Mouse (Mus musculus) forebrain, embryonic 14.5 days (tissue): Measurements from ENCODE around the gene Zfp62. TPM values are rescaled to one million over a fixed set of nuclear protein-coding genes. Genes with fewer than 3 reads are reported as not detected.

Experiments
- ATAC-seq: fragments of 200-750 bp; cut with Nextera tagmentation; 2 replicates; pipeline ENCODE4 v1.8.0; 2017; ENCODE audit warnings: mild to moderate bottlenecking, moderate library complexity
- DNase-seq: peaks from one replicate; pipeline ENCODE4 v3.0.0-alpha.2; 2015; ENCODE audit warnings: low spot score
- H3K27ac ChIP-seq: fragments of 300-500 bp; sonication (generic); 2 replicates; pipeline ENCODE4 v1.5.1; 2014; ENCODE audit warnings: low read depth, mild to moderate bottlenecking, control low read depth, low read length, moderate library complexity
- H3K27me3 ChIP-seq: fragments of 300-500 bp; sonication (generic); replicated peaks from 2 replicates; pipeline ENCODE4 v1.6.1; 2014; ENCODE audit warnings: low read length, control low read depth, mixed read lengths; ENCODE audit not compliant: control insufficient read depth, insufficient read depth
- H3K36me3 ChIP-seq: fragments of 300-500 bp; sonication (generic); 2 replicates; pipeline ENCODE4 v1.6.1; 2014; ENCODE audit warnings: low read length, control low read depth; ENCODE audit not compliant: control insufficient read depth, insufficient read depth
- H3K4me1 ChIP-seq: fragments of 300-500 bp; sonication (generic); 2 replicates; pipeline ENCODE4 v1.6.1; 2014; ENCODE audit warnings: antibody characterized with exemption, low read length, control low read depth; ENCODE audit not compliant: control insufficient read depth, insufficient read depth
- H3K4me2 ChIP-seq: fragments of 300-500 bp; sonication (generic); 2 replicates; pipeline ENCODE4 v1.6.1; 2014; ENCODE audit warnings: mild to moderate bottlenecking, control low read depth, low read length
- H3K4me3 ChIP-seq: fragments of 300-500 bp; sonication (generic); 2 replicates; pipeline ENCODE4 v1.5.1; 2014; ENCODE audit warnings: low read depth, low read length, control low read depth
- H3K9ac ChIP-seq: fragments of 300-500 bp; sonication (generic); 2 replicates; pipeline ENCODE4 v1.6.1; 2014; ENCODE audit warnings: mild to moderate bottlenecking, low read length, control low read depth, moderate library complexity
- H3K9me3 ChIP-seq: fragments of 300-500 bp; sonication (generic); replicated peaks from 2 replicates; pipeline ENCODE4 v1.6.1; 2016; ENCODE audit warnings: low read length, control low read depth, mixed read lengths; ENCODE audit not compliant: control insufficient read depth
- WGBS: fragments of 180-500 bp; shearing (Covaris S2); extraction: QIAGEN DNeasy Blood & Tissue Kit; methylation state at CpG from one replicate; pipeline ENCODE4 v1.1.7; 2014; 5-methylcytosine and 5-hydroxymethylcytosine counted together
- polyA plus RNA-seq: library from polyadenylated mRNA; unstranded; fragments of >200 nt; fragmentation: Nextera tagmentation; extraction: Ambion mirVana; gene quantifications from 2 replicates; pipeline ENCODE4 v1.2.1, GENCODE M21; 2014

Zfp62 gene
- polyA plus RNA-seq, 1 experiment from 2014 or later: 56.6 TPM

GRCm38 (mm10) chr11:49261313-49261855, 58.3 kb downstream of the Zfp62 start:
- ATAC-seq: no peak
- H3K9ac ChIP-seq: no peak overlapping the region
- H3K9me3 ChIP-seq: no peaks in the 10 kb centered on the region
- H3K4me1 ChIP-seq: no peaks in the 10 kb centered on the region
- H3K27ac ChIP-seq: no peak overlapping the region
- no peak for DNase-seq
- 94% methylated on average over 14 of the region's 14 CpGs for WGBS
- H3K4me2 ChIP-seq: no peak overlapping the region
- H3K27me3 ChIP-seq: no peaks in the 10 kb centered on the region
- H3K36me3 ChIP-seq: peaks cover 26% of the 10 kb centered on the region
- no peak overlapping the region for H3K4me3 ChIP-seq

- no peak overlapping the region for H3K9ac ChIP-seq
- H3K4me1 ChIP-seq: no peaks in the 10 kb centered on the region
- ATAC-seq (no peak), DNase-seq (no peak)
- 95% methylated on average over 5 of the region's 5 CpGs for WGBS
- H3K27me3 ChIP-seq: no peaks in the 10 kb centered on the region
- H3K4me2 ChIP-seq: no peak overlapping the region
- H3K4me3 ChIP-seq: no peak overlapping the region
- H3K36me3 ChIP-seq: peaks cover 26% of the 10 kb centered on the region
- H3K27ac ChIP-seq: no peak overlapping the region
- H3K9me3 ChIP-seq: no peaks in the 10 kb centered on the region
Measured at GRCm38 (mm10) chr11:49262286-49262685, 59.2 kb downstream of the Zfp62 start.

GRCm38 (mm10) chr11:49263149-49263548, 60.1 kb downstream of the Zfp62 start:
- no peak for ATAC-seq
- WGBS: 94% methylated on average over 6 of the region's 6 CpGs
- H3K27me3 ChIP-seq: no peaks in the 10 kb centered on the region
- H3K4me3 ChIP-seq: no peak overlapping the region
- peaks cover 26% of the 10 kb centered on the region for H3K36me3 ChIP-seq
- H3K9me3 ChIP-seq: no peaks in the 10 kb centered on the region
- H3K9ac ChIP-seq: no peak overlapping the region
- H3K27ac ChIP-seq: no peak overlapping the region
- no peak for DNase-seq
- H3K4me1 ChIP-seq: no peaks in the 10 kb centered on the region
- no peak overlapping the region for H3K4me2 ChIP-seq

DNA sequence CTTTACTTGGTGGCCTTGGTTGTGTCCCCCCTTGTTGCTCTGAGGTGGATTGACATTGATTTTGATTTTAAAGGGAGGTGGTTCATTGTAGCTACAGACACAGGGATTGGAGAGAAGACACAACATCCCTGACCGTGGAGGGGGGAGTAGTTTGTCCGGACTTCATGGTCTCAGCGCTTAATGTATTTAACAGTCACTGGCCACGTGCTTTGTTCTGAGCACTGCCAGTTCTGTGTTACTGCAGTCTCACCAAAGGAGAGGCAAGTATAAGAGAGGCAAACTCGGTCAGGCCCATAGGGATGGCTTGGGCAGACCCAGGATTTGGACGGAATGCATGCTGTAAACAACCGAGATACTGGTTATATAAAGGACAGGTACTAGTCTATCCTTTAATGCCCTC, 61.0 kb downstream of the Zfp62 start:
- Histone ChIP-seq H3K4me1 (no peaks in the 10 kb centered on the region), H3K27ac (no peak overlapping the region), H3K4me3 (no peak overlapping the region), H3K9ac (no peak overlapping the region), H3K9me3 (no peaks in the 10 kb centered on the region), H3K36me3 (peaks cover 22% of the 10 kb centered on the region), H3K4me2 (no peak overlapping the region), H3K27me3 (no peaks in the 10 kb centered on the region)
- ATAC-seq (no peak), DNase-seq (no peak)
- WGBS: 88% methylated on average over 7 of the region's 7 CpGs

DNA sequence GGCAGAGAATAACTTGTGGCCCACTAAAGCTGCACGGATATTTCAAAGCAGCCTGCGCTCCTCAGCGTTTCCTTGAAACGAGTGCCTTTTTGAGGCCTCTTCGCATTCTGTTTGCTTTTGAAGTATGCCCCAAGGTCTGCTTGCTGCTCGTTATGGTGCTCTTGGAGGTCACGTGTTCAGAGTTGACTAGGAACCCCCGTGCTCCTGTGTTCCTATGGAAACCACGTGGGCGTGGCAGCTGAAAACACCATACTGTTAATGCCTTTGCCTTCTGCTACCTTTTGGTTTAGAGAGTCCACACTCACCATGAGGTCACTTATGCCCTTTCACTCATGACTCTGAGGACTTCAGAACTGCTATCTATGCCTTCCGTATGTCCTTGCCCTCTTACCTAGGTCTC, 61.5 kb downstream of the Zfp62 start:
- 75% methylated on average over 11 of the region's 11 CpGs for WGBS
- Histone ChIP-seq H3K4me3 (no peak overlapping the region), H3K27me3 (no peaks in the 10 kb centered on the region), H3K27ac (no peak overlapping the region), H3K4me2 (no peak overlapping the region), H3K9me3 (no peaks in the 10 kb centered on the region), H3K4me1 (no peaks in the 10 kb centered on the region), H3K9ac (no peak overlapping the region), H3K36me3 (peaks cover 22% of the 10 kb centered on the region)
- DNase-seq (no peak), ATAC-seq (no peak)

GRCm38 (mm10) chr11:49265101-49265500, 62.0 kb downstream of the Zfp62 start:
- no peak overlapping the region for H3K4me2 ChIP-seq
- H3K4me3 ChIP-seq: no peak overlapping the region
- ATAC-seq (no peak), DNase-seq (no peak)
- WGBS: 84% methylated on average over 8 of the region's 8 CpGs
- no peaks in the 10 kb centered on the region for H3K4me1 ChIP-seq
- no peaks in the 10 kb centered on the region for H3K27me3 ChIP-seq
- H3K9me3 ChIP-seq: no peaks in the 10 kb centered on the region
- H3K27ac ChIP-seq: no peak overlapping the region
- H3K9ac ChIP-seq: no peak overlapping the region
- peaks cover 22% of the 10 kb centered on the region for H3K36me3 ChIP-seq

- WGBS: 91% methylated on average over 6 of the region's 6 CpGs
- no peak overlapping the region for H3K27ac ChIP-seq
- H3K4me2 ChIP-seq: no peak overlapping the region
Measured at GRCm38 (mm10) chr11:49266671-49267070, 63.6 kb downstream of the Zfp62 start.

GRCm38 (mm10) chr11:49267316-49267715, 64.2 kb downstream of the Zfp62 start:
- H3K4me3 ChIP-seq: no peak overlapping the region
- no peak overlapping the region for H3K9ac ChIP-seq
- H3K27ac ChIP-seq: no peak overlapping the region
- ATAC-seq (no peak), DNase-seq (no peak)
- no peaks in the 10 kb centered on the region for H3K4me1 ChIP-seq
- 82% methylated on average over 10 of the region's 10 CpGs for WGBS
- H3K27me3 ChIP-seq: no peaks in the 10 kb centered on the region
- peaks cover 4% of the 10 kb centered on the region; the same call in 1 of the 2 replicates for H3K36me3 ChIP-seq
- no peaks in the 10 kb centered on the region for H3K9me3 ChIP-seq
- H3K4me2 ChIP-seq: no peak overlapping the region

More at GRCm38 (mm10) chr11:49266671-49267070, 63.6 kb downstream of the Zfp62 start:
- H3K9ac ChIP-seq: no peak overlapping the region
- H3K27me3 ChIP-seq: no peaks in the 10 kb centered on the region
- DNase-seq: no peak
- H3K4me3 ChIP-seq: no peak overlapping the region
- H3K36me3 ChIP-seq: peaks cover 11% of the 10 kb centered on the region; the same call in 1 of the 2 replicates
- H3K4me1 ChIP-seq: no peaks in the 10 kb centered on the region
- ATAC-seq: no peak
- no peaks in the 10 kb centered on the region for H3K9me3 ChIP-seq

DNA sequence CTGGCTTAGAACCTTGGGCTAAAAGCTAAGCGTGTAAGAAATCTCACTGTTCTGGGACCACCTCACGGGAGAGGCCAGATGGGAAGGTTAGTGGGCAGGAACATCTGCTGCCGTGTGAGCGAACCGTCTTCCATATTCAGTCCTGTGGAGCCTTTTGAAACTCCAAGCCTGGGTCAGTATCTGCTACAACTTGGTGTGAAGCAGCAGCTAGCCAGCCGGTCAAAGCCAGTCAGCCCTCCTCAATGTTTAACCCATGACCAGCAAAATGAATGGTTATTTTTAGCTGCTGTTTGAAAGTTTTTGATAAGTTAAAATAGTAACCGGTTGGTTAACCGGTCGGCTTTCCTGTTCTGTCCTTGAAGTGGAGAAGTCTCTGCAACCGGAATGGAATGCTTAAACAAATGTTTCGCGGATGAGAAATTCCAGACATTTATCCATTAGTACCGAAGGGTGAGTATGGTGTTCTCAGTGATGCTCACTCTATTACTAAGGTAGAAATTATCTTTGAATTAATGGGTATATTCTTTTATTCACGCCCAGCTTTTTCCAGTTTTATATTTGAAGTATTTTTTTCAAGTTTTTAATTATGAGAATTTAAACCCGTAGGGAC, 65.0 kb downstream of the Zfp62 start:
- Histone ChIP-seq H3K4me1 (no peaks in the 10 kb centered on the region), H3K9ac (no peak overlapping the region), H3K4me3 (no peak overlapping the region), H3K9me3 (no peaks in the 10 kb centered on the region), H3K4me2 (no peak overlapping the region), H3K27me3 (no peaks in the 10 kb centered on the region), H3K36me3 (no peaks in the 10 kb centered on the region), H3K27ac (no peak overlapping the region)
- 83% methylated on average over 15 of the region's 15 CpGs for WGBS
- ATAC-seq: no peak
- no peak for DNase-seq
